Comparison of ENCODE assay signal across 14 mouse cellular contexts in genomic region chr19:47408656-47409055, GRCm38 (mm10). TPM values are rescaled to one million over a fixed set of nuclear protein-coding genes. Genes with fewer than 3 reads are reported as not detected.
A peak's percentile ranks its signal among the peaks of the same experiment; 100 is the strongest.
DNase-seq lines count a peak whose midpoint lies in the region; ATAC-seq and TF ChIP-seq lines count a peak whose summit lies in the region.
"Had no signal": no experiment of that assay in that cellular context is flagged by ENCODE, and none has a peak within 500 bp of the region (broad histone marks: within the 10 kb centered on the region; RNA-seq: fewer than 3 reads in every experiment).

No protein-coding gene starts in this region.

- no peaks in the 10 kb centered on the region; the same call in 1 of the 2 replicates for H3K9me3 ChIP-seq in forebrain, embryonic 10.5 days
- H3K9me3 ChIP-seq in forebrain, postnatal 0 days (ENCODE audit: low read length), result no peaks in the 10 kb centered on the region
- H3K9me3 ChIP-seq in kidney, embryonic 16.5 days (ENCODE audit: low read length), result 0 out of 2 replicates have a peak, but pooled peaks cover 3% of the 10 kb centered on the region
- H3K9me3 ChIP-seq in embryonic facial prominence, embryonic 11.5 days (replicated peaks; ENCODE audit: control insufficient read depth, low read length), result no peaks in the 10 kb centered on the region
- no peaks in the 10 kb centered on the region for H3K9me3 ChIP-seq in heart, postnatal 0 days (replicated peaks; ENCODE audit: control insufficient read depth, low read length)
- H3K9me3 ChIP-seq: lung, embryonic 15.5 days had no signal

- H3K4me2 ChIP-seq in forebrain, postnatal 0 days (ENCODE audit: low read depth), result no peak overlapping the region
- no peak overlapping the region for H3K4me2 ChIP-seq in kidney, embryonic 16.5 days (replicated peaks; ENCODE audit: low read depth, low read length)
- H3K4me2 ChIP-seq in embryonic facial prominence, embryonic 11.5 days (ENCODE audit: low read depth, low read length), result no peak overlapping the region
- H3K4me2 ChIP-seq in heart, postnatal 0 days (ENCODE audit: low read depth, low read length), result no peak overlapping the region
- H3K4me2 ChIP-seq: heart, embryonic 13.5 days; lung, embryonic 15.5 days had no signal

- no peak overlapping the region for H3K9ac ChIP-seq in forebrain, postnatal 0 days
- H3K9ac ChIP-seq in kidney, embryonic 16.5 days (replicated peaks; ENCODE audit: low read length), result no peak overlapping the region
- no peak overlapping the region for H3K9ac ChIP-seq in embryonic facial prominence, embryonic 11.5 days (replicated peaks; ENCODE audit: low read length)
- no peak overlapping the region for H3K9ac ChIP-seq in heart, postnatal 0 days (replicated peaks; ENCODE audit: low read depth, low read length)
- H3K9ac ChIP-seq: heart, embryonic 13.5 days; lung, embryonic 15.5 days had no signal

- no peaks in the 10 kb centered on the region for H3K27me3 ChIP-seq in forebrain, embryonic 10.5 days (ENCODE audit: poor library complexity, severe bottlenecking)
- no peaks in the 10 kb centered on the region for H3K27me3 ChIP-seq in forebrain, postnatal 0 days (ENCODE audit: insufficient read depth, low read length)
- H3K27me3 ChIP-seq in kidney, embryonic 16.5 days (ENCODE audit: insufficient read depth, low read length), result no peaks in the 10 kb centered on the region
- H3K27me3 ChIP-seq in kidney, adult 2 months (replicated peaks; ENCODE audit: control insufficient read depth, insufficient read depth, low read length), result no peaks in the 10 kb centered on the region
- no peaks in the 10 kb centered on the region for H3K27me3 ChIP-seq in embryonic facial prominence, embryonic 11.5 days (ENCODE audit: control insufficient read depth, insufficient read depth, low read length)
- H3K27me3 ChIP-seq in heart, postnatal 0 days (ENCODE audit: control insufficient read depth, insufficient read depth, low read length), result no peaks in the 10 kb centered on the region
- H3K27me3 ChIP-seq: heart, embryonic 13.5 days; lung, embryonic 15.5 days had no signal

- no peak for DNase-seq in forebrain, embryonic 10.5 days (ENCODE audit: extremely low spot score, low spot score)
- no peak for DNase-seq in forebrain, postnatal 0 days
- no peak for DNase-seq in kidney, adult 2 months
- peak; percentile 17 for DNase-seq in embryonic facial prominence, embryonic 11.5 days (ENCODE audit: low spot score)
- DNase-seq in heart, postnatal 0 days (ENCODE audit: low spot score), result no peak
- DNase-seq in layer of hippocampus, postnatal 14 days (ENCODE audit: low spot score in 2 of 2), result no peak
- no peak for DNase-seq in c-Kit-positive CD71-positive TER-119-positive erythroid progenitor cells, embryonic 14.5 days (ENCODE audit: low spot score)
- DNase-seq: cerebellum, adult 2 months; right cerebral cortex, postnatal 25 days; thymus, postnatal 25 days had no signal

- ATAC-seq in forebrain, postnatal 0 days, result no peak
- ATAC-seq in kidney, embryonic 16.5 days (ENCODE audit: low FRiP score, low TSS enrichment), result 0 out of 2 replicates have a peak, but pooled peaks have one; percentile 49
- ATAC-seq in embryonic facial prominence, embryonic 11.5 days (replicated peaks; ENCODE audit: insufficient number of reproducible peaks, low FRiP score, low TSS enrichment, low read depth), result peak; percentile 45
- ATAC-seq in heart, postnatal 0 days (ENCODE audit: insufficient read depth, low read depth), result 0 out of 2 replicates have a peak, but pooled peaks have one; percentile 30

- H3K4me3 ChIP-seq in forebrain, embryonic 10.5 days, result no peak overlapping the region
- H3K4me3 ChIP-seq in forebrain, postnatal 0 days (ENCODE audit: low read depth, low read length), result no peak overlapping the region
- H3K4me3 ChIP-seq in kidney, embryonic 16.5 days (ENCODE audit: low read length), result no peak overlapping the region
- H3K4me3 ChIP-seq in kidney, adult 2 months (ENCODE audit: insufficient read depth, low read depth, low read length), result no peak overlapping the region
- no peak overlapping the region for H3K4me3 ChIP-seq in embryonic facial prominence, embryonic 11.5 days (ENCODE audit: low read depth, low read length)
- H3K4me3 ChIP-seq in heart, postnatal 0 days (ENCODE audit: low read depth, low read length), result no peak overlapping the region
- H3K4me3 ChIP-seq: heart, embryonic 13.5 days; lung, embryonic 15.5 days; myocyte had no signal

- TF ChIP-seq EP300 in heart, postnatal 0 days (IDR thresholded peaks at IDR 0.05; ENCODE audit: low read depth), result no peak

- TF ChIP-seq POLR2A in kidney, adult 2 months (IDR thresholded peaks at IDR 0.05; ENCODE audit: low read depth, low read length), result no peak

- H3K27ac ChIP-seq in forebrain, embryonic 10.5 days, result 0 out of 2 replicates have a peak overlapping the region, but pooled peaks have one; percentile 16
- H3K27ac ChIP-seq in forebrain, postnatal 0 days (ENCODE audit: low read depth, low read length), result no peak overlapping the region
- H3K27ac ChIP-seq in kidney, embryonic 16.5 days (ENCODE audit: low read length), result peak overlapping the region; percentile 20; the same call in 1 of the 2 replicates
- no peak overlapping the region for H3K27ac ChIP-seq in kidney, adult 2 months (ENCODE audit: insufficient read depth, low read depth, low read length)
- no peak overlapping the region for H3K27ac ChIP-seq in embryonic facial prominence, embryonic 11.5 days (replicated peaks; ENCODE audit: low read depth, low read length)
- peak overlapping the region; percentile 48; the same call in 1 of the 2 replicates for H3K27ac ChIP-seq in heart, postnatal 0 days (ENCODE audit: low read depth)
- H3K27ac ChIP-seq: heart, embryonic 13.5 days; lung, embryonic 15.5 days had no signal

- no peak for TF ChIP-seq CTCF in forebrain, postnatal 0 days (IDR thresholded peaks at IDR 0.05; ENCODE audit: low read depth)
- TF ChIP-seq CTCF in kidney, adult 2 months (conservative IDR thresholded peaks at IDR 0.05; ENCODE audit: insufficient read depth, insufficient read length, low read depth, low read length), result no peak
- TF ChIP-seq CTCF in heart, postnatal 0 days (IDR thresholded peaks at IDR 0.05; ENCODE audit: low read depth), result no peak

- WGBS in forebrain, embryonic 10.5 days, result 77% methylated on average over 7 of the region's 7 CpGs
- WGBS in forebrain, postnatal 0 days, result 83% methylated on average over 7 of the region's 7 CpGs
- WGBS in kidney, embryonic 16.5 days, result 53% methylated on average over 7 of the region's 7 CpGs
- WGBS in kidney, adult 2 months, result 65% methylated on average over 7 of the region's 7 CpGs
- WGBS in embryonic facial prominence, embryonic 11.5 days, result 43% methylated on average over 6 of the region's 7 CpGs
- WGBS in heart, postnatal 0 days, result 61% methylated on average over 7 of the region's 7 CpGs

- no peaks in the 10 kb centered on the region; the same call in 1 of the 2 replicates for H3K36me3 ChIP-seq in forebrain, embryonic 10.5 days (replicated peaks)
- no peaks in the 10 kb centered on the region for H3K36me3 ChIP-seq in forebrain, postnatal 0 days (ENCODE audit: insufficient read depth)
- H3K36me3 ChIP-seq in kidney, embryonic 16.5 days (ENCODE audit: insufficient read depth, low read length), result no peaks in the 10 kb centered on the region
- no peaks in the 10 kb centered on the region for H3K36me3 ChIP-seq in kidney, adult 2 months (ENCODE audit: control insufficient read depth, insufficient read depth, low read length)
- H3K36me3 ChIP-seq in embryonic facial prominence, embryonic 11.5 days (replicated peaks; ENCODE audit: control insufficient read depth, insufficient read depth, low read depth, low read length), result no peaks in the 10 kb centered on the region
- H3K36me3 ChIP-seq in heart, postnatal 0 days (replicated peaks; ENCODE audit: control insufficient read depth, insufficient read depth, low read length), result no peaks in the 10 kb centered on the region; the same call in 1 of the 2 replicates
- H3K36me3 ChIP-seq: lung, embryonic 15.5 days had no signal

- H3K4me1 ChIP-seq in forebrain, embryonic 10.5 days, result peaks cover 49% of the 10 kb centered on the region
- no peaks in the 10 kb centered on the region for H3K4me1 ChIP-seq in forebrain, postnatal 0 days (ENCODE audit: insufficient read depth)
- H3K4me1 ChIP-seq in kidney, embryonic 16.5 days (ENCODE audit: insufficient read depth, low read length), result peaks cover 23% of the 10 kb centered on the region
- no peaks in the 10 kb centered on the region for H3K4me1 ChIP-seq in kidney, adult 2 months (ENCODE audit: control insufficient read depth, insufficient read depth, low read length)
- H3K4me1 ChIP-seq in embryonic facial prominence, embryonic 11.5 days (ENCODE audit: control insufficient read depth, insufficient read depth, low read length), result peaks cover 7% of the 10 kb centered on the region; the same call in 1 of the 2 replicates
- peaks cover 31% of the 10 kb centered on the region for H3K4me1 ChIP-seq in heart, postnatal 0 days (ENCODE audit: control insufficient read depth, insufficient read depth)

RNA-seq across cellular contexts. Expression of gene Sh3pxd2a, which starts 55.5 kb away (rescaled TPM):
- 1.5 and 1.8 TPM in 2 replicates for polyA plus RNA-seq in forebrain, embryonic 10.5 days (2016; fragmentation: Nextera tagmentation; extraction: Ambion mirVana)
- total RNA-seq in forebrain, postnatal 0 days (2014; rRNA removed), result 16.1 and 20.8 TPM in 2 replicates
- polyA plus RNA-seq in forebrain, postnatal 0 days (2015; fragmentation: Nextera tagmentation; extraction: Ambion mirVana), result 0.98 and 1.2 TPM in 2 replicates
- polyA plus RNA-seq in kidney, embryonic 16.5 days (2015; fragmentation: Nextera tagmentation; extraction: Ambion mirVana), result 5.0 and 5.5 TPM in 2 replicates
- polyA plus RNA-seq in kidney, adult 2 months (2012; rRNA removed), result 14.9 and 15.5 TPM in 2 replicates
- polyA plus RNA-seq in embryonic facial prominence, embryonic 11.5 days (2014; fragmentation: Nextera tagmentation; extraction: Ambion mirVana), result 7.4 and 9.1 TPM in 2 replicates
- 45.0 and 47.2 TPM in 2 replicates for total RNA-seq in heart, postnatal 0 days (2014; rRNA removed; ENCODE audit: low replicate concordance)
- polyA plus RNA-seq in heart, postnatal 0 days (2015; fragmentation: Nextera tagmentation; extraction: Ambion mirVana), result 2.9 and 3.4 TPM in 2 replicates
- total RNA-seq in layer of hippocampus, postnatal 14 days (2021), result 10 to 100 TPM; 36.0 to 38.7 TPM

Comparison
In these comparisons a context has a peak if more than half of its experiments do, and no peak if none do; other contexts are left out.
1. H3K27ac ChIP-seq: peak in forebrain, embryonic 10.5 days (single experiment), kidney, embryonic 16.5 days (single experiment) and heart, postnatal 0 days (single experiment); none in forebrain, postnatal 0 days (single experiment), kidney, adult 2 months (single experiment) and embryonic facial prominence, embryonic 11.5 days (single experiment).